Mouse (Mus musculus) urinary bladder, adult 2 months (tissue): ENCODE measurements around the gene Hipk4. TPM values are rescaled to one million over a fixed set of nuclear protein-coding genes. Genes with fewer than 3 reads are reported as not detected.

ENCODE experiments used
- DNase-seq: peaks from one replicate; pipeline ENCODE4 v3.0.0; 2022; ENCODE audit warnings: low spot score
- polyA plus RNA-seq: library from polyadenylated mRNA; depleted of rRNA; stranded (reverse); fragments of >200 nt; gene quantifications from 2 replicates; pipeline ENCODE4 v1.2.3, GENCODE M21; 2012

Gene Hipk4
- polyA plus RNA-seq, 1 experiment: 1.7 TPM

- DNase-seq: no peak
Measured at GRCm38 (mm10) chr7:27540521-27540920, 17.5 kb downstream of the Hipk4 start.

DNA sequence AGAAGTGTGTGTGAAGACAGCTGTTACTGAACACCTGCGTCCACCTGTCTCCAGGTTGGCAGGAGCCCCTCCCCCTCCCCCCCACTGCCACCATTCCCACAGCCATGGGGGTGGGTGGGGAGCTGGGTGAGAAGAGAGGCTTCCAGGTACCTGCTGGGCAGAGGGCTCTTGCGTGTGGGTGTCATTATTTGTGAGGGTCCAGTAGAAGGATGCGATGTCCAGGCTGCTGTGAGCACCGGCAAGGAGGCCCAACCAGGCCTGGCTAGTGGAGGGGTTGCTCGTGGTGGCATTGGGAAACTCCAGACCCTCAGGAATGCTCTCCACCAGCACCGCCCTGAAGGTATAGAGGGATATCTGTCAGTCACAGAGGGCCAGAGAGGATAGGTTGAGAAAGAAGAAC, 17.9 kb downstream of the Hipk4 start:
- DNase-seq: no peak

GRCm38 (mm10) chr7:27541431-27541830, 18.4 kb downstream of the Hipk4 start:
- DNase-seq: no peak

DNA sequence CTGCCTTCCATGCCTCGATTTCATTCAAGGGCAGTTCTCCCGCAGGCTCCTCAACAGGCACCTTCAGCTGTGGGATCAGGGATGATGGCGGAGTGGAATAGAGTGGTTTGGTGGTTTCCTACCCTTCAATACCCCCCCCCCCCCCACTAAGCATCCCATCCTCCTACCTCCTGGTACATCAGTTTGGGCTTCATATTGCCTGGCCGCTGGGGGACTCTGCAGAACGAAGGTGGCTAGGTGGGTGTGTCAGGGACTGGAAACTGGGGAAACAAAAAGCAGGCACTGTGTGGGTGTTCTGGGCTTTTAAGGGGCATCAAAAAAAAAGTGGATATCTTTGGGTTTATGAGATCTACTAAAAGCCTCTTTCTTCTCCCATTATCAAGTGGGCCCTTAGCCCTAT, 18.9 kb downstream of the Hipk4 start:
- no peak for DNase-seq

DNA sequence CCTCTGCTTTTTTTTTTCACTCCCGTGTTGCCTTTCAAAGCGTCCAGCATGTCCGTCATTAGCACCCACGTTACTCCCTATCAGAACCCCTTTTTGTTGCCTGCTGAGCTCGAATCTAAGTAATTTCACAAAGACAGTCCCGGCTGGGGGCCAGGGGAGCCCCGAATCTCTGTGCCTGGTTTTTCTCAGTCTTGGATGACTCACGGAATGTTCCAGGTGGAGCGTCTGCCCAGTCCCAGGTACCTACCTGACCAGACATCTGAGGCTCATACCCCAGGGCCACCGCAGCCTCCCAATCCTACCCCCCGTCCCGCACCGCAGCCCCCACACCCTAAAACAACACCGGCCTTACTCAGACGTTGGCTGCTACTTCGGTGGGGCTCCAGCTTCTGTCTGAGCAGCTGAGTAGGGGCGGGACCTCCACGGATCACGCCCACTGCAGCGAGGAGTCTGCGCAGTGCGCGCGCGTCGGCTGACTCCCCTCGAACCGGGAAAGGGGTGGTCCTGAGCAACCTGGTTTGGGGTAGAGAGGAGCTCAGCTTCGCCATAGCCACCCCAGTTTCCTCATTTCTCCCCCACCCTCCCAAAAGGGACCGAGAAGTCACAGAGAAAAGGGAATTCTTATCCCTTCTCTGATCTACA, 19.4 kb downstream of the Hipk4 start:
- DNase-seq: peak; percentile 58

DNA sequence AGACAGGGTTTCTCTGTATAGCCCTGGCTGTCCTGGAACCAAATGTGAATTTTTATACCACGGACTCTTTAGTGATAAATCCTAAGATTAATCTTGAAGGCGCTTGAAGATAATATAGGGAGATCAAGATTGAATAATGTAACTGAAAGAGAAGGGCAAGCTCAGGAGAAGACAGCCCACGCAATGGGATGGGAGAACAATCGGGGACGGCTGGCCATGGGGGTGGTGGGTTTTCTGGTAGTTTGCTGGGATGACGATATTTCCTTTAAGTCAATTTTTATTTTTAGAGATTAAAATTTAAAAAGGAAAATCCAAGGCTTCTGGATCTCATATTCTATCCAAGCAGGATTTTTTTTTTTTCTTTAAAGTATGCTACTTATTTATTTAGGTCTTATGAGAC, 20.0 kb downstream of the Hipk4 start:
- DNase-seq: no peak

DNA sequence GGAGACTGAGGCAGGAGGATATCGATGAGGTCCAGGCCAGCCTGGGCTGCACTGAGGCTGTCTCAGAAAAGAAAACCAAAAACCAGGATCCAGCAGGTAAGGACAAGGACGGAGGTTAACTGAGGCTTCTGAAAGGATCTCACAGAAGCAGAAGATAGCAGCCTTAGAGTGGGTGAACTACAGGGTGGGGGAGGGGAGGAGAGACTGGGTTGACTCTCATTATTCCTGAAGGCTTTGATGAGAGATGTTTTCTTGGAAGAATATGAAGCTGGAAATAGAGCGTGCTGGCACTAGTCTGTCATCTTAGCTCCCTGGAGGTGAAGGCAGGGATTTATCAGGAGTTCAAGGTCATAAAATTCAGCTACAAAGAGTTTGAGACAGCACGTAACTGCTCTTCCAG, 20.8 kb downstream of the Hipk4 start:
- DNase-seq: no peak

GRCm38 (mm10) chr7:27544675-27545370, 21.8 kb downstream of the Hipk4 start:
- no peak for DNase-seq

DNA sequence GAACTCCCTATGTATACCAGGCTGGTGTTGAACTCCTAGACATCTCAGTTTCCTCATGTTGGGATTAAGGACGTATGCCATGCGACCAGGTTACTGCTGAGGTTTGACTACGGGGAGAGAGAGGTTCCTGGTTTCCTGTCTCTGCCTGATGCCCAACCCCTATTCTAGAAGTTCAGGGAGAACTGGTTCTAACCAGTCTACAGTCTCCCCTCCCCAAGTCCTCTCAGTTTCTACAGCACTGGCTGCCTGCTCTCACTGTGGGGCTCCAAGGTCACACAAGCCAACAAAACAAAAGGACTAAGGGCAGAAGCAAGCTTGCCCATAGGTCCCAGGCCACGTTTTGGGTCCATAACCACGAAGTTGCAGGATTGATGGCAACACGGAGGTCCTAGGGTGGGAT, 26.5 kb downstream of the Hipk4 start:
- no peak for DNase-seq

DNA sequence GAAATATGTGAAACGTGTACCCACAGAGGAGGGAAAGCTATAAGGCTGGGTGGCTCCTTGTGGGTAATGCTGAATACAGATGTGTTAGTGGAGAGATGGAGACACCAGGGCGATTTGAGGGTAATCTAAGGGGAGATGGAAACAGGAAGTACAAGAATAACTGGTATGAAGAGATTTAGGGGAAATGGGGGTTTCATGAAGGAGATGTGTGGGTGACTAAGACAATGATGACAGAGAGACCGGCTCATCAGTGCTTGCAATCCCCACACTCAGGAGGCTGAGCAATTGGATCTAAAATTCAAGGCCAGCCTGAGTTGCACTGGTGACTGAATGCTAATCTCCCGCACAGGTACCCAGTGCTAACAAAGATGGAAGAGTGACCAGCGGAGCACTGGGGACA, 29.0 kb downstream of the Hipk4 start:
- DNase-seq: no peak

GRCm38 (mm10) chr7:27552931-27553513, 30.0 kb downstream of the Hipk4 start, which contains the start of the genes Pld3 and 2310022A10Rik:
Pld3 (minus strand) TSS chr7:27553218.
2310022A10Rik (plus strand) TSS chr7:27553233.
- DNase-seq: peak; percentile 88

DNA sequence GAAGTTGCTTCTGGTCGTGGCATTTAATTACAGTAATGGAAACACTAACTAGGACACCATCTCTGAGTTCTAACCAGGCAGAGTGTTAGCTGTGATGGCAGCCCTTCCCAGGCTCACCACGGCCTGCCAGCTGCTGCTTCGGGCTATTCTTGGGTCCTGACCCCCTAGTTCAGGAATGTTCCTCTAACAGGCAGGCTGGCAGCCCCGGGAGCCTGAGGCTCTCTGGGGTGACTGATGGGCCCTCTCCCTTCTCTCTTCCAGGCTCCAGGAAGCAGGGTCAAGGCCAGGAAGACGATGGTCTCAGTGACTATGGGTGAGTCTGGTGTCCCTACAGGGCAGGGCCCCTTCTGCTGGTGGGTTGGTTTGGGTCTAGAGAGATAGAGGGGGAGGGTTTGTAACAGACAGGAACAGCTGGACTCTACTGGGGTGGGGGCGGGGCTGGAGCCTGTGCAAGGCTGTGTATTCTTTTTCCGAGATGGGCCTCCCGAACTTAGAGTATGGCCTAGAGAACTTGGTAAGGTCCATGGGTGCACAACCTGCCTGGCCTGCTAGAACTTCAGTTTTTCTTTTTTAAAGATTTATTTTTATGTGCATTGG, 37.3 kb downstream of the Hipk4 start:
- DNase-seq: no peak

DNA sequence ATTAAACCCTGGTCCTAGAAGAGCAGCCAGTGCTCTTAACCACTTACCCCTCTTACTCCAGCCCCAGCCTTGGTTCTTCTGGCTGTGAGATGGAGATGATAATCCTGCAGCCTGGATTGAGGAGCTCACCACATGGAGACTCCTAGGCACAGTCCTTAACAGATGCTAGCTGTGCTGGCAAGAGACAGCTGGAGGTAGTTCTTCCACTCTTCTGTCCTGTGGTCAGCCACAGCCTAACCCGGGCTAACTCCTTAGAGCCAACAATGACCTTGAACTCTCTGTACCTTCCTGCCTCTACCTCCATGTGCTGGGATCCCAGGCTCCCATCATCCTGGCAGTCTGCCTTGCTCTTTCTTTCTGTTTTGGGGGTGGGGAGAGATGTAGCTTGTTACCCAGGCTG, 37.9 kb downstream of the Hipk4 start:
- DNase-seq: no peak

DNA sequence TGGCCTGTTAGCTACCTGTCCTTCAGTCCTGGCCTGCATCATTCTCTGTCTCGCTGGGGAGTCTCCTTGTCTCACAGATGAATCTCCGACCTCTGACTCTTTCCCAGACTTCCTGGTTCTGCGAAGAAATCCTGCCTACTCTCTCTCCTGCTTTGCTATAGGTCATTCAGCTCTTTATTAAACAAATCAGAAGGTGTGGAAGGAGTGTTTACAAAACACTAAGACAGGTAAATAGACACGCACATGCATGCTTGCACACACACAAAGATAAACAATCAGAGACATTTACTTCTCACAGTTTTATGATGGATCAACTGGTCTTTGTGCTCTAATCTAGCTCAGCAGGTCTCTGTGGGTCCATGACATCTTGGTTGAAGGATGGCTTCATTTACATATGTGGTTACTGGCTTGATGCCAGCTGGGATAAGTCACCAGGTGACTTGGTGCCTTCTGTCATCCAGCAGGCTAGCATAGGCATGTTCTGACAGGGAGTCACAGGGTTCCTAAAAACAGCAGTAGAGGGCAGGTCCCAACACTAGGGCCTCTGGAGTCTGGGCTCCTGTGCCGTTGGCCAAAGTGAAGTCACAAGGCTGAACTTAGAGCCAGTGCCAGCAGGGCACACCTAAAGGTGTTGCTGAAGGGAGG, 46.6 kb downstream of the Hipk4 start:
- DNase-seq: no peak

DNA sequence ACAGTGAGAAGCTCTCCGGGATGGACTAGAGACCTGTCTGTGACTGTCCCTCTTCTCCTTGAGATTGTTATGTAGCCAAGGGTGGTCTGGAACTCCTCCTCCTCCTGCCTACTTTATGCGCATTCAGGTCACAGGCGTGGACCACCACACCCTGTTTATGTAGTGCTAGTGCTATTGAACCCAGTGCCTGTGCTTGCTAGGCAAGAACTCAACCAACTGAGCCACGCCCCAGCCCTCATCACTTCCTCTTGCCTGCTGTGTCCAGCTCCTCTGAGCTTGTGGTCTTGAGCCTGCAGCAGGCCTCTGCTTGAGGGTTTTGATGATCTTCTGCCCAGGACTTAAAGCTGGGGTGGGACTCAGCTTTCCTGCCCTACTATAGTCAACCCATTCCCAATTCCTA, 49.1 kb downstream of the Hipk4 start:
- DNase-seq: no peak

GRCm38 (mm10) chr7:27574124-27574880, 51.2 kb downstream of the Hipk4 start:
- no peak for DNase-seq

DNA sequence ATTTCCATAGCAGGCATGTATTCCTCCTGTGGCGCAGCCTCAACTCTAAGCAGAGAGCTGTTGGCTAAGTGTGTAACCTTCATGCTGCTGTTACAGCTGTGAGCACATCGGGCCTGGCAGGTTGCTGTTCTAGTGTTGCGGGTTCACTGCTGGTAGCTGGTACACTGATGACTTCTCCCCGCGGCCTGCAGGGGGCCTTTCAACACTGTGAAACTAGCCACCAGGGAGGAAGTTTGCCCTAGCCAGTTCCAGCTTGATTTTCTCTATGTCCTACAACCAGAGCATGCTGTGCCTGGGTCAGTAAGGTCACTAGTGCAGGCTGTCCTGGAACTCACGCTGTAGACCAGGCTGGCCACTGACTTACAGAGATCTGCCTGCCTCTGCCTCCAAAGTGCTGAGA, 53.8 kb downstream of the Hipk4 start:
- no peak for DNase-seq

GRCm38 (mm10) chr7:27577589-27577988, 54.5 kb downstream of the Hipk4 start:
- no peak for DNase-seq

- no peak for DNase-seq
Measured at GRCm38 (mm10) chr7:27578465-27578864, 55.4 kb downstream of the Hipk4 start.

DNA sequence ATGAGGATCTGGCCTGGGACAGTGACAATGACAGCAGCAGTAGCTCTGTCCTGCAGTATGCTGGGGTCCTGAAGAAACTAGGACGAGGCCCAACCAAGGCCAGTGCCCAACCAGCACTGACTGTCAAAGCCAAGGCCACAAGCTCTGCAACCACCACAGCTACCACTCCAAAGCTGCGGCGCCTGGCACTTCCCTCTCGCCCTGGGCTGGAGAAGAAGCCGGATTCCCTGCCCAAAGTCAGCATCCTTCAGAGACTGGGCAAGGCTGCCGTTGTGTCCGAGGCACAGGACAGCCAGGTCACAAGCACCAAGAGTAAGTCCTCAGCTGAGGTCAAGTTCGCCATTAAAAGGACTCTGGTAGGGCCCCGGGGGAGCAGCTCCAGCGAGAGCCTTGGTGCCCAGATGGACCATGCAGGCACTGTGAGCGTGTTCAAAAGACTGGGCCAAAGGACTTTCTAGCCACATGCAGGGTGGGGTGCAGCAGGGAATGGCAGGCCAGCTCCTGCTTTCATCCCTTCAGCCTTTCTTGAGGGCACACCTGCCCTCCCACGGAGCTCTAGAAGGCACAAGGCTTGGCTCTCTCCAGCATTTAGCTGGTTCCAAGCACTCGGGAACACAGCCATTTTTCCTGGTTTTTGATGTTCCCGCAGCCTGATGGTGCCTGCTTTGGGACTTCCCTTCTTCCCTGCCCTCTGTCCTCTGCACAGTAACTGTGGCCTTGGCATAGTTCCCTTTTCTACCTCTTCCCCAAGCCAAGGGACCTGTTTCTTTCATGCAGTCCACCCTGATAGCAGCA, 57.5 kb downstream of the Hipk4 start:
- DNase-seq: no peak
